Mouse (Mus musculus) spleen, postnatal 36 days (tissue): Measurements from ENCODE around the gene Cux1.

Source experiments
- DNase-seq, 2 experiments: peaks; one replicate each; pipeline ENCODE4 v3.0.0; 2022; ENCODE audit warnings: low spot score in 2 of 2, mixed read lengths in 1 of 2

Cux1 gene

DNA sequence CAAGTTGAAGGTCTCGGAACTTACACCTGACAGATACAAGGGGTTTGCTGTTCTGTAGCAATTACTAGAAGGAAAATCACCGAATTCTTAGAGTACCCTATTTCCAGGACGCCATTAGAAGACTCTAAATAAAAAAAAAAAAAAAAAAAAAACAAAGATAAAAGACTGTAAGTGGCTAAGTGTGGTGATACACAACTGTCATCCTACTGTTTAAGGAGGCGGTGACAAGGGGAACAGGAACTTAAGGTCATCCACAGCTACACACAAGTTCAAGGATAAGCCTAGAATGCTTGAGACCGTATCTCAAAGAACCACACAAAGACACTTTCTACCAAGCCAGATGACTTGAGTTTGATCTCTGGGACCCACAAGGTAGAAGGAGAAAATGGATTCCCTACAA is 56.7 kb downstream of the Cux1 start:
- DNase-seq = no peak

DNA sequence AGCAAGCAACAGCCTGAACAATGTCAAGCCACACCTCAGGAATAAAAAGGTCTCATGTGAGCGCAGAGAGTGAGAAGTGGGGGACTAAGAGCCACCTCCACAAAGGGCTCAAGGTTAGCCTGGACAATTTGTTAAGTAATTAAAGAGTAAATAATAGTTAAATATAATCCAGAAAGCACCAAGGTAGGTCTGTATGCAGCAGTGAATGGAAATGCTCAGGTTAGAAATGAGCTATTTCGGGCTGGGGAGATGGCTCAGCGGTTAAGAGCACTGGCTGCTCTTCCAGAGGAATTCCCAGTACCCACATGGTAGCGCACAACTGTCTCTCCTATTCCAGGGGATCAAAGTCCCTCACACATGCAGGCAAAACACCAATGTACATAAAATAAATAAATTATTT is 59.7 kb downstream of the Cux1 start:
- no peak for DNase-seq

DNA sequence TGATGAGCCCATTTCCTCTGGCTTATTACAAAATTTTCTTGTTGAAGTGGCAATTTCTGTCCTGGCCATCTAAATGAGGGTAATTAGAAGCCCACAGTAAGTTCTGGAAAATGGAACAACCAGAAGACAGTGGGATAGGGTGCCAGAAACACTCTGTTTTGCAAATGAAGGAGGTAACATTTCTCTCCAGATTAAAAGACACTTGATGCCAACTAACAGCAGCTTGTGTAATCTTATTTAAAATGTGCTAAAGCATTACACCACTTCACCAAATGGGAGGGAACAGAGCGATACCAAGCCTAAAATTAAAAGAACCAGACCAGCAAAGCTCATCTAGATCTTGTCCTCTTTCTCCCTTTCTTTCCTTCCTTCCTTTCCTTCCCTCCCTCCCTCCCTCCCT is 61.0 kb downstream of the Cux1 start:
- DNase-seq = no peak

DNA sequence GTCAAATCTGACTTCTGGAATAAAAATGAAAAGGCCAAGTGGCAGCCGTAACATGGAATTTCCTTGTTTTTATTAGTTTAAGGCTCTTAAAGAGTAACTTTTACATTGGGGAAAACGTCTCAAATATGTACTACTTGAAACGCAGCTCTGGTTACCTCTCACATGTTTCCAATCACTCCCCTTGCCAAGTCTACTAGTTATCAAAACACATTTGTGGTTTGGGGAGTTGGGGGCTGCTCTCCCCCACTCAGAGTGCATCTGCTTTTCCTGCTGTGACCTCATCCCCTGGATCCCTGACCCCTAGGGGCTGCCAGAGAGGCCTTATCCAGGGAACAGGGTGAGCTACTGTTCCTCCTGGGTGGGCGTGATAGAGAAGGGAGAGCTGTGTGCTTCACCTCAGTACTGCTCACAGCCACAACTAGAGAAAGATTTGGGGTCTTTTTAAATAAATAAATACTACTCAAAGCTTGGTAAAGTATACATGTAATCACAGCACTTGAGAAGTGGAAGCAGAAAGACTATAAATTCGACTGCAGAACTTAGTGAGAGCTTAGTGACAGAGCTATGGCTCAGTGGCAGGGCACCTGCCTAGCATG is 64.7 kb downstream of the Cux1 start:
- DNase-seq = no peak

DNA sequence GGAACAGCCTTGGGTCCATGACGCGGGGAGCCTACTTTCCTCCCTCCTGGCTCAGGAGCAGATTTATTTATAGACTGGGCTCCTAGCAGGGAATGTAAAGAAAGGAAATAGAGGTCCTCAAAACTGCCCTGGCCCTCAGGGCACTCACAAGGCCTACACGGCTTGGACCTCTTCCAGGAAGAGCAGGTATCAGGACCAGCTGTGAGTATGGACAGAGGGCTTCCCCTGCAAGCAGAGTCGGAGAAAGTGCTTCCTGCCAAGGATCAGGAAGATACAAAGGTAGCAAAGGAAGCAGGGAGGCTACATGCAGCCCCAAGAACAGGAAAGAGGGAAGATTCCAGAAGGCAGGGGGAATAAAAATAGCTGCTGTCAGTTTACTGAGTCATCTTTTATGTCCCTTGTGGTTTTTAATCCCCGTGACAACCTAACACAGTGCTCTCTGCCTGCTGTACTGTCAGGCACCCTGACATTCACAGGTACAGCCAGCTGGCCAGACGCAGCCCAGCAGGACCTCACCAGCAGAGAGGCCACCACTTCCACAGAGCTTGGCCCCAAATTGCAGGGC is 66.9 kb downstream of the Cux1 start:
- no peak for DNase-seq

DNA sequence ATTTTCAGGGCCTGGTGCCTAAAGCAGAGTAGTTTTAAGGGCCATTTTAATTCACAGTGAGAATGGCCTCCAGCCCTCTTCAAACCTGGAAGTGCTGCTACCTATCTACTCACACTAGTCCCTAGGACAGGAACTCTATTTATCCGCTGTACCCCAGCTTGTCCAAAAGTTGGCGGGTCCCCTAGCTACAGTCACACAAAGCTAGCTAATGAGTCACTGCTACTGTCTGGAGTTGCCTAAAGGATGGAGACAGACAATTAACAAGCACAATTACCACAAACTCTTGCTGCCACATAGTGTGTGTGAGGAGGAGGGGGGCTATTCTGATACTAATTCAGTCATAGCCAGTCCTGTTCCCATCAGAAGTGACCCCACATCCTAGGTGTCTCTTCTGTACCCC is 68.0 kb downstream of the Cux1 start:
- no peak for DNase-seq

DNA sequence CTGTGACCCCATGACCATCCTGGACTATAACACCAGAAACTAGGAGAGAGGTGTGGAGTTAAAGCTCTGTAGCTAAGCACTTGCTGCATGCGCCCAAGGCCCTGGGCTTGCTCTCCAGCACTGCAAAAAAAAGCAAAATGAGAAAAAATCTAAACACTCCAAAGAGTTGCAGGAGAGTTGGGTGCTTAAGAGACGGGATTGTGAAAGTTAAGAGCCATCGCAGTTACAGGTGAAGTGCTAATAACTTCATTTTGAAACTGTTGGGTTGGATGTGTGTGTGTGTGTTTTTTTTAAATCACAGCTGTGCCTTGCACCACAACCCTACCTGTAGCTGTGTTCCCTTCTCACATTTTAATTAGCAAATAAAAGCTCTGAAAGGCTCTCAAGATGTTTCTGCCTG is 68.5 kb downstream of the Cux1 start:
- no peak for DNase-seq

DNA sequence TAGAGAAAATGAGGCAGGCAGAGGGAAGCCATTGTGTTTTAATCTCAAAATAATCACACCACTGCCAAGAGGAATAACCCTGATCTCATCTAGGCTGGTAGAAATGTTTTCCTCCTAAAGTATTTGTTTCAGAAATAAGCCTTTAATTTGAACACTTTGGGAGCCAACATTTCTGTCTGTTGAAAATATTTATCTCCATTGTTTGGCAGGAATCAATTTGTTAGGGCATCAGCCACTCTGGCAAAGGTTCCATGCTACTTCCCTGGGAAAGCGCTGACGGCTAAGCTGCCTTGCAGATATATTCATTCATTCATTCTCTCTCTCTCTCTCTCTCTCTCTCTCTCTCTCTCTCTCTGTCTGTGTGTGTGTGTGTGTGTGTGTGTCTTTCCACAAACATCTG is 70.0 kb downstream of the Cux1 start:
- no peak for DNase-seq

DNA sequence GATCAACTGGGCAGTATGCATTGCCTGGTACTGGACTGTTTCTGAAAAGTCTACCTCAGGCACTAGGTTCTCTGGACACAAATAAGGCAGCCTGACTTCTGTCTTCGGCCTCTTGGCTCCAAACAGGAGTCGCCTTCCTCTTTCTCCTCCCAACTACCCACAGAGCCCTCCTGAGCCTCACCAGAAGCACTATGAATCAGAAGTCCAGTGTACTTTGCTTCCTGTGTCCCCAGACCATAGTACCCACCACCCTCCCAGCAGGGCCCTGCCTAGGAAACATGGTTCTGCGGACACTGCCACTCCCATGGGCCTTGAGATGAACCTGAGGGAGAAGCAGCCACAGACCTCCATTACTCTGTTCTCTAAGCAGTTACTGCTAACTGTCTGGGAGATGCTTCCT is 71.7 kb downstream of the Cux1 start:
- DNase-seq = no peak

DNA sequence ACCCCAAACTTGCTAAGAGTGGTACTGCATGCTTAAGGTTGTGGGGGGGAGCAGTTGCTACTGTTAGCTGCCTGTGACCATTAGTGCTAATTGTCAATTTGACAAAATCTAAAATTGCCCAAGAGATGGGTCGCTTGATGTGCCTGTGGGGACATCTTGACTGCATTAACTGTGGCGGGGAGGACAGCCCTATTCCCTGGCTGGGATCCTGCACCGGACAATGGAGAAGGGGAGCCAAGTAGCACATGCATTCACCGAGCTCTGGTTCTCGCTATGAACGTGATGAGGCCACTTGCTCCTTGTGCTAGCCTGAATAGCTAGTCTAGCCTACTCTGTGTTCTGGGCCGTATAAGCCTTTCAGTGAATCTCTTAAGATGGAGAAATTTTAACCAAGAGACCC is 72.4 kb downstream of the Cux1 start:
- DNase-seq = no peak

DNA sequence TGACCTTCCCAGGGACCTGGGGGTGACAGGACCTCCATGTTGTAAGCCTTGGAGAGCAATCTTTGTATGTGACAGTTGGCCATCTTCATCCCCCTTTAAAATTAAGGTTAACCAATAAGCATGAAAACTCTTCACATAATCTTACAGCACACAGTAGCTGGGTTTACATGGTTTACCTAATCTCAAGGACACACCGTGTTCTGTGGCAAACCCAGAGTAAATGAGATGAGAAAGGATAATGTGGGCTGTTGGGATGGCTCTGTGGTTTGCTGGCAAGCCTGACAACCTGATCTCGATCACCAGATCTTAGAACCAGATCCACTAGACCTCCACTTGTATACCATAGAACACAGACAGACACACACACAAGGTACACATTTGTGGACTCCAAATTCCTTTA is 73.0 kb downstream of the Cux1 start:
- no peak for DNase-seq

DNA sequence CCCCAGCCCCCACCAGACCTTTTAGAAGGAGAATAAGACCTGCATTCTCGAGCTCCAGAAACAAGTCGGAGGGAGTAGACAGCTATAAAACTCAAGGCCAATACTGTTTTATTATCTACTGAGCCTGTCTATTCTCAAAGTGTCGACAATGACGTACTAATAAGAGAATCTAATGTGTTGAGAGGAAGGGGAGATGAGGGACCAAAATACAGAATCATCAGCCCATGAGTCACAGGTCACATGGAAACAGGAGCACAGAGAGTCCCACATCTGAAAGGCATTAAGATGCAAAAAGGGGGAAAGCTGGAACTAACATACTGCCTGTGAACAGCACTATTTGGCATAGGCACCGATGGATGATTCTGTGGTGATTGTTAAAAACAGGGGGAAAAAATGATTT is 77.8 kb downstream of the Cux1 start:
- no peak for DNase-seq

DNA sequence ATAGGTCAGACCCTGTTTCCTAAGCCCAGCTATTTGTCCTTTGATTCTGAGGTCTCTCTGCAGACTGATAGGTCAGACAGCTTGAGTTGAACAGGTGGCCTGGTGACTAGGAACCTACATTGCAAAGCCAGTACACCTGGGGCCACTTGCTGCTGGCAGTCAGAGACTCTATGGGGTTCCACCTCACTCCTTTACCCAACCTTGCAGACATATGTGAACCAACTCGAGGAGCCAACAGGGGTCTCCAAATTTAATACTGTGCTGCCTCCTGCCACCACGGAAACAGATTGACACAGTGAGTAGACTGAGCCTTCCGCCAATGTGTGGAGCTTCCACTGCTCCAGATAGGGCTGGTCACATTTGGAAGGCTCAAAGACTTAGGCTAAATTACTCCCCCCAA is 78.6 kb downstream of the Cux1 start:
- DNase-seq = no peak

DNA sequence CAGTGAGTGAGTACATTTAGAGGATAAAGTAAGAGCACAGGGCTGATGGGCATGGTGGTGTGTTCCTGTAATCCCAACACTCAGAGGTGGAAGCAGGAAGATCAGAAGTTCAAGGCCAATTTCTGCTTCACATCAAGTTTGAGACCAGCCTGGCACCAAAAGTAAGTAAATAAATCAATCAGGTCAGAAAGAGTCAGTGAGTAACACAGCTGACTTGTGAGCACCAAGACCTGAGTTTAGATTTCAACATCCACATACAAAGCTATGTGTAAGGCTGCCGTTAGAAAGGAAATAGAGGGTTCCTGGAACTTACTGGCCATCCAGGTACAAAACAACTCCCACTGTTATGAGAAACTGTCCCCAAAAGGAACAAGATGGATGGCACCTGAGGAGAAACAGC is 79.1 kb downstream of the Cux1 start:
- no peak for DNase-seq

DNA sequence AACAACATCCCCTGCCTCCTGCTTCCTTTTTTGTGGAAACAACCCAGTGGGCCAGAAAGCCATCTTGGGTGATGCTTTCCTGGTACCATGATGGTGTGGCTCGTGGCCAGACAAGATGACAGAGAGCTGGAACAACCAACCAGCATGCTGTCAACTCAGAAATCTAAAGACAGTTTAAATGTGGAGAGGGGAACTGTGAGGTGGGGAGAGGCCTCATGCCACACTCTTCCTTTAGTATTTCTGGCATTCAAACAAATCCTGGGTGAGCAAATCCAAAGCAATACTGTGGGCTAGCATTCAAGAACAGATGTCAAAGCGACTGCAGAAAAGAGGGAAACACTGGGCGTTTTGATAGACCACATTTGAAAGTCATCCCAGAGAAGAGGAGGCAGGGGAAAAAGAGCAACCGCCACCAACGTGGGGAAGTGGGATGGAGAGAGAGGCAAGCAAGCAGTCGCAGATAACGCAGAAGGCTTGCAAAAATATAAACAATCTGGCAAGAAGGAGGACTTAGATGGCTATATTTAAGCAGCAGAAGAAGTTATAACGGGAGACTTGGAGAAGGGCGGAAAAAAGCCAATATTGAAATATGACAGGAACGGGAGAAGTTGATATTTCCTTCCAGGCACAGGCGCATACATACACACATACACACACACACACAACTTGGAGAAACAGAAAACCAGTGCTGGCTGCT is 79.7 kb downstream of the Cux1 start:
- DNase-seq = no peak

DNA sequence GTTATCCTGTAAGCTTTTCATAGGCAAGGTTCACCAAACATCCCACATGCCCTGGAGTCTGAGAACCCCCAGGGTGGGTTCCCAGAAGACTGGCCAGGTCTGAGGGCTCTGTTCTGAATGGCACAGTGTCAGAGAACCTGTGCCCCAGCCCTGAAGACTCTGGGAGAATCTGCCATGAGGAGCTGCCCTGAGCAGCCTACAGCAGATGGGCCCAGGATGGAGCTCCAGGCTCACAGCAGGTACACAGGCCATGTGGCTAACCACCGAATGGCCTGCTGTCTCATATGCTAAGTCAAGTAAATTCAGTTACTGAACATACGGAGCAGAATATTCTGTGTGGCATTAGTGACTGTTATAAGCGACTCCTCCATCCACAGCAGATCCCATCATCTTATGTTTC is 80.9 kb downstream of the Cux1 start:
- no peak for DNase-seq

DNA sequence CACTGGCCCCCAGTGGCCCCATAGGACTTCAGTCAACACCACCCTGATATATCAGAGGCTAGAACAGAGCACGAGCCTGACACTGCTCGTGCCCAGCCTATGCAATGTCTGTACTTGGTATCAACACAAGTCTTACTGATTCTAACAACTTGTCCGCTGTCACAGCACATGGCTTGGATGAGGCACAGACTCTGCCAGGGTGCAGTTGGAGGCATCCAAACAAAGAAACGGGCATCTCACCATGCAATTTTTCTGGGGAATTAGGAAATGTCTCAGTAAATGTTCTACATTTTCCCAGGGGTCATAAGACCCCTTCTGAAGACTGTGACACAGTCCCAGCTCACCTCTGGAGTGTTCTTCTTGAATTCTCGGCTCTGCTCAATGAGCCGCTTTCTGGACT is 81.9 kb downstream of the Cux1 start:
- DNase-seq = no peak

DNA sequence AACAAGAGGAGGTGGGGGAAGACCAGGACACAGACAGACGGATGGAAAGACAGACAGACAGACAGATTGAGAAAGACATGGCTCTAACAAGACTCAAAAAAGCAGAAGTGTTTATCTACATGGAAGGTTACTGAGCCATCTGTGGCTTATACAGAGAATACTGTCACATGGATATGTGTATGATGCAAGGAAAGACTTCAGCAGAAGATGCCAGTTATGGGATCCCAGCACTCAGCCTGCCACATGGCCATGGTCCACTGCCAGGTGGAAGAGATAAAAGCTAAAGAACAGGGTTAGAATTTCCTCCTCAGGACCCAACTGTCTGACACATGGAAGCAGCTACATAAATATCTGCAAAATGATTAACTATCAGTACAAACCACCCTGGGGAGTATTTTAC is 84.9 kb downstream of the Cux1 start:
- DNase-seq = no peak

DNA sequence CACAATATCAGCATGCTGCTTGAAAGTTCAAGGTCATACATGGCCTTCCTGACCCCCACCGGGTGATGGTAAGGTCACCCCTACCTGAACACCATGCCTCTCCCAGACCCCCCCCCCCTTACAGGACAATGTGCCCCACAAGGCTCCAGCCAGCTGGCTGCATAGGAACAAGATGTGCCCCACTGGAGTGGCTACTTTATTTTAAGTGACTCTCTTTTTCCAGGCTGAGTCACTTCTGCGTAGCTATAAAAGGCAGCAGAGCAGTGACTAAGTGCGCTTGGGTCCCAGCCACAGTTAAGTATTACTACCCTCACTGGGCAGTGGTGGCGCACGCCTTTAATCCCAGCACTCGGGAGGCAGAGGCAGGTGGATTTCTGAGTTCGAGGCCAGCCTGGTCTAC is 86.7 kb downstream of the Cux1 start:
- no peak for DNase-seq

DNA sequence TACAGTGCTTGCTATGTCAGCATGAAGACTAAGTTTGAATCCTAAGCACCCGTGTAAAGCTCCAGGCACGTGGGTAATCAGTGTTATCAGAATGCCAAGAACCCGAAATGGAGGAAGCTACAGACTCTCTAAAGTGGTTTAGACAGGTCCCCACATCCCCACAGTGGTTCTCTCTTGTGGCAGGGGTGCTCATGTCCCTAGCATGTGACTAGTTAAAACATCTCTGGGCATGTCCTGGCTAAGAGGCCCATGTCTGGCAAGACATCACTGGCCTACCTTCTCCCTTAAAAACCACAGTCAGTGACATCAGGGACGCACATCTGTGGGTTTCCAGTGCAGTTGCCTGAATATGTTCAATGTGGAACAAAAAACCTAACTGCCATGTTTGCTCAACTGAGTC is 87.5 kb downstream of the Cux1 start:
- no peak for DNase-seq

DNA sequence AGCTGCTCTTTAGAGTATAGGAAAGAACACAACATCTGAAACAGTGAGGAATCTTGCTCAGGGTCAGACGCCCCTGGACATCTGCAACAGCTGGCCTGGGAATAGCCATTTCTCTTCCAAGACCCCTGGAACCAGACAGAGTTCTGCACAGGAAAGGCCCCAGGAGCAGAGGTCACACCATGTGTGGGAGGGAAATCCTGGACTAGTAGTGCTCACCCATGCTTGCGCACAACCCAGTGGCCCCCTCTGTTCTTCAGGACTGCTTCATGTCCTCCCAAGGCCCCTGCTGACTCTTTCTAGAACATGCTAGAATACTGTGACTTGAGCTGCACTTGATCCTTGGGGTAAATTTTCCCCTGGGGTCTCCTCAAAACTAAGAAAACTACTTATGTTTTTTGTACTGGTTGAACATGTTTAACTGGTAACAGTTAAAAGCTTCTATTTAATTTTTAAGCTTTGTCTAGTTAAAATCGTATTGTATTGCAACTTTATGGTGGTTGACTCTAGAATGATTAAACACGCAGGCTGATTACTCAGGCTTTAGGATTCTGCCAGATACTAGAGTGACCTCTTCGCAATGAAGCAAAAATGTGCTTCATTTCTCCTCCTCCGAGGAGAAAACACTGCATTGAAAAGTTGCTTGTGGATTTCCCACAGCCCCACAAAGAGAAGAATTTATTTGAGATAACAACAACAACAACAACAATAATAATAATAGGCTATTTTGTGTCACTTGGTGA is 88.1 kb downstream of the Cux1 start:
- DNase-seq = no peak

DNA sequence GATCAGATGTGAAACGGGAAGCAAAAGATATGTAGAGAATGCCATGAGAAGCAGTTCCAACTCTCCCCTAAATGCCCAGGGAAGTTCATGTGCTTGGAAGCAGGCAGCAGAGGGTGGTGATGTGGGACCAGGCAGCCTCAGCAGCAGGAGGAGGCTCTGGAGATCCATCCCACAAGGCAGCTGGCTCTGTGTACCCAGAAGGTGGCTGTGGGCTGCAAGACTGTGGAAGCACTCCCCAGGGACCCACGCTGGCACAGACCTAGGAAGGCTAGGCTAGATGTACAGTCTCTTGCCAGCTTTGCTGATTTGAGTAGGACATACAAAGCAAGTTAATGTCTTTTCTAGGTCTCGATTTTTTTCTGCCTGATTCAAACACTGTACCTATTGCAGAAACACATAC is 91.0 kb downstream of the Cux1 start:
- DNase-seq = no peak

DNA sequence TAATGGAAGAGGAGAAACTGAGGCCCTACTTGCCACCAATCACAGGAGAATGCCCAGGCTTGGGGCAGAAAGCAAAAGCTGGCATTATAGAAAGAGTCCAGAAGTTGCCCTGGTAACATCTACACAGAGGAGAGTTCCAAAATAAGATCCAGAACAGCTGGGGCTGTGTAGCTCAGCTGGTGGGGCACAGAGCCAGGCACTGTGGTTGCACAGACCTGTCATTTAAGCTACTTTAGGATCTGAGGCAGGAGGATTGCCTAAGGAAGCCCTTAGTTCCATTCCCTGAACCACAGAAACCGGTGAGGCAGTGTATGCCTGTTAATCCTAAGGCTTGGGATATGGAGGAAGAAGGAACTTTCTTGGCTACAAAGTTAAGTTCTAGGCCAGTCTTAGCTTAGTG is 92.1 kb downstream of the Cux1 start:
- no peak for DNase-seq
